Mouse (Mus musculus) MEL-GATA-1-ER (cell line): Measurements from ENCODE around the gene Srsf10.

Experiments used
- DNase-seq: peaks from one replicate; pipeline ENCODE4 v3.0.0-alpha.2; 2012; ENCODE audit warnings: low read depth; ENCODE audit errors: extremely low read depth

Srsf10 gene

DNA sequence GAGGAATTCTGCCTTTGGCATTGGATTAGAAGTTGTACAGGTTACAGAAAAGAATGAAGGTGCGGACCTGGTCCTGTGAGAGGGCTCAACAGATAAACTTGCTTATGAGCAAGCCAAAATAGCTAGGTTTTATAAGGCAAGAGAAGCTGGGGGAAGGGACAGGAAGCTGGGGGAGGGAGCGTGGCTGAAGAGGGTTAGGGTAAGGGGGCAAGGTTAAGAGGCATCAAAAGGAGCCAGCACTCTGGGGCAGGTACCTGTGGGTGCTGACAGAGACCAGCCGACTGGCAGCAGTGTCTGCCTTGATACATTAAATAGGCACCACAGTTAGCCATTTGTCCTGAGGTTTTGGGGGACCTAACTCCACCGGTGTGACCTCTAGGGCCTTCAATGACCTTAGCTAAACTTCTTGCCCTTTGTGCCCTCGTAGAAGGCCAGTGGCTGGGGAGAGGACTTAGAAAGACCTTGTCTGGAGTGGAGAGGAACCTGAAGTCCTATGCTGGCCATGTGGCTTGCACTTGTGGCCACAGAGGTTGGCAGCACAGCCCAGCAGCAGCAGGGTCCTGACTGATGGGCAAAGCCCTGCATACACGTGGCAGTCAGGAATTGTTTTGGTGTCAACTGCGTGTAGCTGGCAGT is 28.5 kb downstream of the Srsf10 start:
- DNase-seq = no peak

DNA sequence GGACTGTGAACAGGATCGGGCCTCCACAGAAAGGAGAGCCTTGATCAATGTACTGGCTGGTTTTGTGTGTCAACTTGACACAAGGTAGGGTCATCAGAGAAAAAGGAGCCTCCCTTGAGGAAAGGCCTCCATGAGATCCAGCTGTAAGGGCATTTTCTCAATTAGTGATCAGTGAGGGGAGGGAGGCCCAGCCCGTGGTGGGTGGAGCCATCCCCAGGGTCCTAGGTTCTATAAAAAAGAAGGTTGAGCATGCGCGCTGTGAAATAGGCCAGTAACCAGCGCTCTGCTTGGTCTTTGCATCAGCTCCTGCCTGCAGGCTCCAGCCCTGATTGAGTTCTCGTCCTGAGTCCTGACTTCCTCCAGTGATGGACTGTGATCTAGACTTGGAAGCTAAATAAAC is 29.0 kb downstream of the Srsf10 start:
- no peak for DNase-seq

DNA sequence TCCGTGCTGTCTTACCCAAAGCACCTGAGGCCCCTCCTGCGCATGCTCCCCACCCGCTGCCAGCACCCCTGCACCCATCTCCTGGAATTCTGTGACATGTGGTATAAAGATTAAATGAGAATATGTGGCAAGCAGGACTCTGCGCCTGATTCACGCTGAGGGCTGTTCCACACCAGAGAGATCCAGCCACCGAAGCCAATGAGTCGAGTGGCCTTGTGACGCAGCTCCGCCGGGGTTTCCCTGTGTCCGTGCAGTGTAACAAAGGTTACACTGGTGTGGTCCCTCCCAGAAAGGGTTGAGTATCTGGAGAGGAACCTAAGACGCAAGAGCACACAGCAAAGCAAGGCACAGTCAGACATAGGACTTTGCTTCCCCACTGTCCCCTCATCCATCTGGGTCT is 30.1 kb downstream of the Srsf10 start:
- no peak for DNase-seq

DNA sequence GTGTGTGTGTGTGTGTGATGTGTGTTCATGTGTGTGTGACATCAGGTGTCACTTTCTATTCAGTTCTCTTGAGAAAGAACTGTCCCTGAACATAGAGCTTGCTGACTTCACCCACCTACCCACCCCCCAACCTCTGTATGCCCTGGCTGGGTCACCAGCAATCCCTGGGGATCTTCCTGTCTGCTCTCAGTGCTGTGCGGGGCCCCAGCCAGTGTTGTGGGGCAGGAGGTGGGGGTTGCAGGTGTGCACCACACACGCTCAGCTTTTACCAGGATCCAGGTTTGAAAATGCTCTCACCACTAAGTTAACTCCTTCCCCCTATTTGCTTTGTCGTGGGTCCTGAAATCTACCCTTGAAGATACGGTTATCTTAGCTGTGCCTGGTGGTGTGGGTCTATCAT is 30.6 kb downstream of the Srsf10 start:
- DNase-seq = no peak

DNA sequence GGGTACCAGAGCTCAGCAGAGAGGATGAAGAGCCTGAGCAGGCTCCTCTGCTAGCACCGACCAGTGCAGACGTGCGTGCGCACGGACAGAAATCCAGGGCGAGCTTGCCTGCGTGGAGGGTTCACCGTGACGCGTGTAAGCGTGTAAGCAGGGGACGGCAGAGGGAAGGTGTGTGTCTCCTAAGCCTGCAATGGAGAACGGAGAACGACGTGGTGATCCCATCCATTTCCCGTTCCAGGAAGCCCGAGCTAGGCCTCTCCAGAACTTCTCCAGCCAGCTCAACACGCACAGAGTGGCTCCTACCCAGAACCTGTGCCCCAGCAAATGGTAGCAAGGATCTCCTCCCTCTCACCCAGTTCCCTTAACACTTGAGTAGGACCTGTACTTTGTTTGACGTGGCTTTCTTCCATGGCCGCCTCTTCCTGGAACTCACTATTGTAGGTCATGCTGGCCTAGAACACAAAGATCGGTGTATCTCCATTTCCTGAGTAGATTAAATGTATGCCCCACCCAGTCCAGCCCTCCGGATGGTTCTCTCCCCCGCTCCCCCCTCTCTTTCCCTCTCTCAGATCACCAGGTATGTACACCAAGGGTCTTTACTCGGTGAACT is 33.0 kb downstream of the Srsf10 start:
- DNase-seq = no peak

DNA sequence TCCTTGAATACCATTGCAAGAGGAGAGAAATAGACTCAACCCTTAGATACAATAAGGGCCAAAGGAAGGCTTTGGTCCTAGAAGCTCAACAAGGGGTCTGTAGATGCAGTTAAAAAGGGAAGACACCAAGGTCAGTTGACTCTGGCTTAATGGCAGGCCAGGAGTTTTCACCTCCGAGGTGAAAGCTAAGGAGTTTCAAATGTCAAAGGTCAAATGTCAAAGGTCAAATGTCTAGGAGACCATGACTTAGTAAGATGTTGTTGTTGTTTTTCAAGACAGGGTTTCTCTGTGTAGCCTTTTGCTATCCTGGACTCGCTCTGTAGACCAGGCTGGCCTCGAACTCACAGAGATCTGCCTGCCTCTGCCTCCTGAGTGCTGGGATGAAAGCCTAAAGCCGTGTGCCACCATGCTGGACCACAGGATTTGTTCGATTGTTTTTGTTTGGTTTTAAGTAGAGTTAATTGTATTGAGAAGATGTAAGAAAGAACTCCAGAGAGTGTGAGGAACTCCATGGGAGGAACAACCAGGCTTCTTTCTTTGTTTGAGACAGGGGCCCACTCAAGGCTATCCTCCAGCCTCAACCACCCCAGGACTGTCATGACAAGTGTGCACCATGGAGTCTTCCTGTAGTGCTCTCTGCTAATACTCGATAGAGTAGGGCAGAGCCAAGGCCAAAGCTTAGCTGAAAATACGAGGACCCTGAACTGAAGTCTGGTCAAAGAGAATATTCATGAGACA is 33.8 kb downstream of the Srsf10 start:
- no peak for DNase-seq

DNA sequence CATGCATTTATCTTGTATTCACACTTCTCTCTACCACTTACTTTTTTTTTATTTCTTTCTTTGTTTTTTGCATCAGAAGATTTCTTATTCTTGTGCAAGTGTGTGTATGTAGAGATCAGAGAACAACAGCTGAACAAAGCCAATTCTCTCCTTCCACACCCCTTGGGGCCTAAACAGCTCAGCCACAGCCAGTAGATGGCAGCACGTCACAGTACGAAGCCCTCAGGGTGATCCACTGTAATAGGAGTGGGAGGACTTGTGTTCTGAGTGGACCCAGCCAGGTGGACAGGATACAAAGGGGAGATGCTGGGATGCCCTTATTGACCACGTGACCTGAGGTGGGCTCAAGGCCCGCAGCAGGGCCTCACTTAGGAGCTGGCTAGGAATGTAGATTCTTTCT is 34.3 kb downstream of the Srsf10 start:
- DNase-seq = no peak

DNA sequence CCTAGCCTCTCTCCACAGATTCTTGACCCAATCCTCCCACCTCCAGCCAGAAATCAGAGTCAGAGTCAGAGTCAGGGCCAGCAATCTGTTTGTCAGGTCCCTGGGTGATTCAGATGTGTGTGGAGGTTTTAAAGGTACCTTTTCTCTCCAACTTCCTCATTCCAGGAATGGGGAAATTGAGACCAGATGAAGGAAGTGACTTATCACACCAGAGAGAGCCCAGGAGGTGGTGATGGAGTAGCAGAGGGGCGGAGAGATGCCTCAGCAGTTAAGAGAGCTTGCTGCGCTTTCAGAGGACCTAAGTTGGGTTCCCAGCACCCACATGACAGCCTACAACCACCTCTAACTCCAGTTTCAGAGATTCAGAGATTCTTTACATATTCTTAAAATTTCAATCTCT is 36.0 kb downstream of the Srsf10 start:
- peak; percentile 96 for DNase-seq

DNA sequence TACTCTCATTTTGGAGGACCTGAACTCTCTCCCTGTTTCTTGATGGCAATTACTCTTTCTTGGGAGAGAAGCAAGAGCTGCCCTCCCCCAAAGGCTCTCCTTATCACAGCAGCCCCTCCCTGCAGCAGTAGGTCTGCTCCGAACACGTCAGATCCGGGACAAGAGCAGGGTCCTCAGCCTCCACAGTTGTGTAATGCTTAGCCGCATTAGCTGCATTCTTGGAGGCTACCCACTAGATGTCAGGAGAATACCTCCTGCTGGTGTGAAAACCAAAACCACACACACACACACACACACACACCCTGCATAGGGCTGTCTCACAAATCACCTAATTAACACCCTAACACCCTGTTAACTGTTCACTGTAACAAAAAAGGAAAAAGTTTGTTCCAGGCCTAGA is 37.3 kb downstream of the Srsf10 start:
- no peak for DNase-seq

DNA sequence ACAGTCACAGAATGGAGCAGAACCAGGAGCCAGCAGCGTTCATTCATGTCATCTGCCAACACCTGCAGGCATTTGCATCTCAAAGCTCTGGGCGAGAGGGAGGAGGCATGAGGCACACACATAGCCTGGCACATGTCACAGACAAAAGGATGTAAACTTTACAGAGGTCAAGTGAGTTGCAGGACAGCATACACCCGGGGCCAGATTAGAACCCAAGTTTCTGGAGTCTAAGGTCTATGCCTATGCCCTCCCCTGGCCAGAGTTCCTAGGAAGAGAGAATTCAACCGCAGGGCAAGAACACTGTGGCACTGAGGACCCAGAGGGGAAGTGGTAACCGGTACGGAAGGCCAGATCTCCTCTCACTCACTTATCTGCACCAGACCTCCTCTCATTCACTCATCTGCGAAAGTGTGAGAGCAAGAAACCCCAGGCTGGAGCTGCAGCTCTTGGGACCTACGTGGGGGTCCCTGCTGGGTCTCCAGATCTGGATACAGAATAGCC is 39.6 kb downstream of the Srsf10 start, which contains the start of gene Cnr2:
TSS of gene Cnr2 (plus strand) at position 324 of the 501 bp plus-strand sequence.
- DNase-seq = peak; percentile 78

DNA sequence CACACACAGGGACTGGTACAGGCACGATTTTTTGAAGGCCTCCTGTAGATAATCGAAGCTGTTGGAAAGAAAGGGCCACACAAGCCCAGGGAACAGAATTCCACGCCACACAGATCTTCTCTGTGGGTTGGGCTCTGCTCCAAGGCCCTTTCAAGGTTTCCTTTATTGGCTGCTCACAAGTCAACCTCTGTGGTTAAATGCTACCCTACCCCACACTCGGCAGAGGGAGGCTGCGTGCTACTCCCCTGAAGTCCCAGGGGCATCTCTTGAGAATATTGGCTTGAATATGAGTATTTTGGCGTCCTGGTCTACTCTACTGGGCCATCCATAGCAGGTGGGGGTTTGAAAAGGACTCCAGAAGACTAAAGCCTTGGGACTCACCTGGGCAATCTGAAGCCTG is 40.6 kb downstream of the Srsf10 start:
- no peak for DNase-seq

DNA sequence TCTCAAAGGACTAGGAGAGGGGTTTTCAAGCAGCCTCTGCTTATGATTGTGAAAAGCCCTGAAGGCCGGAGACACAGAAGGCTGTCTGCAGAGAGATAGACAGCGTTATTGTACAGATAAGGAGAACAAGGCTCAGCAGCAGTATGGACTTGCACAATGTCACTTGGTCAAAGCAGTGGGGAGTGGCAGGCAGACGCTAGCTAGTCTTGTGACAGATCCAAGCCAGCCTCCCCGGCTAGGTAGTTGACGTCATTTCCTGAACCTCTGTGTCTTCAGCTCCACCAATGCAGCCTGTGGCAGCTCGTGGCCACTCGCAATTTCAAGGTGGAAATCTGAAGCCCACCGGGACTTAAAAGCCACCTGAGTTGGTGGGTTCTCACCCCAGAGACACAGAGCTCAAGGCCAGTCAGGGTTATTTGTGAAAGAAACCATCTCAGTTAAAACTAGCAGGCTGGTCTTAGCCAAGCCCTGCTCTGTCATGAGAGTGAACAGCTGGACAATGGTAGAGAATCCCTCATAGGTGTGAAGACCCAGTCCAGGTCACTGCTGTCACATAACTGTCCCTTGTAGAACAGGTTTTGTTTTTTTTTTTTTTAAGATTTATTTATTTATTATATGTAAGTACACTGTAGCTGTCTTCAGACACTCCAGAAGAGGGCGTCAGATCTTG is 43.0 kb downstream of the Srsf10 start:
- peak; percentile 94 for DNase-seq

DNA sequence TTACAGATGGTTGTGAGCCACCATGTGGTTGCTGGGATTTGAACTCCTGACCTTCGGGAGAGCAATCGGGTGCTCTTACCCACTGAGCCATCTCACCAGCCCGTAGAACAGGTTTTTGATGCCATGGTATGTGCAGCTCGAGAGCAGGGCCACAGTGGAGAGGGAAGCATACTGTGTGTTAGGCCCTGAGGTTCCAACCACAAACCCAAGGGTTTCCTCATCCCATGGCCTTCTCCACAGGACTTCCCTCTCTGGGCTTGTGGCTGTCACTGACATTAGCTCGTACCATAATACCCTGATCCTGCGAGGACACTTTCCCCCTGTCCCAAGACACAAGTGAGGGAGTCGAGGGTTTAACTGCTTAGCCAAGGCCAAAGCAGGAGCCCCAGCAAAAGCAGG is 43.5 kb downstream of the Srsf10 start:
- no peak for DNase-seq

DNA sequence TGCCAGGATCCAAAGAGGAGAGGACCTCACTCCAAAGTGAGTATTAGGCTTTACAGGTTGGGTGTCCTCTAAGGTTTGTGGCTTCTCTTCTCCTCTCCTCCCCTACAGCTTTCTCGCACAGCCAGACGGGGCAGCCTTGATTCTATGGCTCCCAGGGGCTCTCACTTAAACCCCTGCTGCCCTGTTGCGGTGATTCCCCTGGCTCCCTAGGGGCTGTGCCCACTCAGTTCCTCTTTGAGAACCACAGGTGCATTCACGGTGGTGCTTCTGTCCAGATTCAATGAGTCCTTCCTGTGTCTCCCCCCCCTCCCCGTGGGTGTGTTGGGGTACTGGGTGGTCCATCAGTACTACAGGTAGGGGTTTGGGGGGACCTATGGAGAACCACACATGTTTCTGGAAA is 44.5 kb downstream of the Srsf10 start:
- no peak for DNase-seq

DNA sequence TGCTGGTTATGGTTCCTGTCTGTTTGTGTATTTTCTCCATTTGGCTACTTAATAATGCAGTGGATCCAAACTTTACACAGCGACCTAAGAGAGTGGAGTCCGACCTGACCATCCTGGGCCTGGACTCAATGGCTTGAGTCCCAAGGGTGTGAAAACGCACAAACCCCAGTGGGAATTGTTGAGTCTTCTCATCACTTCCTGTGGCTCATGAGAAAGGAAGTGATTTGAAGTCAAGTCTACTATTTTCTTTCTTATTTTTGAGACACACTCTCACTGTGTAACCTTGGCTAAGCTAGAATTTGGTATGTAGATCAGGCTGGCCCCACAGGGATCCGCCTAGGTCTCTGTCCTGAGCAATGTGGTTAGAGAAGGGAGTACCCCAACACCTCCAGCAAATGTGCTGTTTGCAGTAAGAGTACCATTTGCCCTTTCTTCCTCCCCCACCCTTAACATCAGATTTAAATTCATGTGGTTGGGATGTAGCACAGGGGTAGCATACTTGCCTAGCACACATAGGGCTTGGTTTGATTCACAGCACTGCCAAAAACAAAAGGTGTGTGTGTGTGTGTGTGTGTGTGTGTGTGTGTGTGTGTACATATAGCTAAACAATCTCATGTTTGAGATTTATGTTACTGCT is 47.2 kb downstream of the Srsf10 start:
- DNase-seq = no peak

DNA sequence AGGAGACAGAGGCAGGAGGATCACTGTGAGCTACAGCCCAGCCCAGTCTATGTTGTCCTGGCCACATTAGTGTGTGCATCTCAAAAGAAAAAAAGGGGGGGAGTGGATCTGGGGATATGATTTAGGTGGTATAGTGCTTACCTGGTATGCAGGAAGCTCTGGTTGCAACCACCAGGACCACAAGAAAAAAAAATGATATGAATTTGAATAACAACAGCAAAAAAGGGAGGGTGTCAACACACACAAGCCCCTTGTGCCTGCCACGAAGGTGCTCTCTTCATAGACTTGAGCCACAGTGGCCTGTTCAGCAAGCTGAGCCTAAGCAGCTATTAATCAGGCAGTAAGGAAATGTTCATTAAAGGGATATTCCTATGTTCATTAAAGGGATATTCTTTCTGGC is 49.3 kb downstream of the Srsf10 start:
- no peak for DNase-seq

DNA sequence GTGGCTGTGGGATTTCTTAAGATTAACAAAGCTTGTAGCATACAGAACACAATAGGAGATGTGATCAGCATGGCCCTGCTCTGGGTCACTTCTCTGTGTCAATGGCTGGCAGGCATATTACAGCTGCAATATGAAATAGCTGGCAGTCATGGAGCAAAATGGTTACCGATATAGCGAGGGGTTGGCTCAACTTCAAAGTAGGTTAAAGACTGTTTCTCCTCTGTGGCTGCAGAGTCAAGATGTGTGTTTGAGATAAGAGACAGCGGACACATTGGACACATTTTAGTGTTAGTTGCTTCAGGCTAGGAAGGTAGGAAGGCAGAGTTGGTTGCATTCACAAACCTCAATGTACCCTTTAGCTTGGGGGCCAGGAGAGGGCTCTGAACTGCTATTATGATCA is 51.1 kb downstream of the Srsf10 start:
- peak; percentile 66 for DNase-seq

DNA sequence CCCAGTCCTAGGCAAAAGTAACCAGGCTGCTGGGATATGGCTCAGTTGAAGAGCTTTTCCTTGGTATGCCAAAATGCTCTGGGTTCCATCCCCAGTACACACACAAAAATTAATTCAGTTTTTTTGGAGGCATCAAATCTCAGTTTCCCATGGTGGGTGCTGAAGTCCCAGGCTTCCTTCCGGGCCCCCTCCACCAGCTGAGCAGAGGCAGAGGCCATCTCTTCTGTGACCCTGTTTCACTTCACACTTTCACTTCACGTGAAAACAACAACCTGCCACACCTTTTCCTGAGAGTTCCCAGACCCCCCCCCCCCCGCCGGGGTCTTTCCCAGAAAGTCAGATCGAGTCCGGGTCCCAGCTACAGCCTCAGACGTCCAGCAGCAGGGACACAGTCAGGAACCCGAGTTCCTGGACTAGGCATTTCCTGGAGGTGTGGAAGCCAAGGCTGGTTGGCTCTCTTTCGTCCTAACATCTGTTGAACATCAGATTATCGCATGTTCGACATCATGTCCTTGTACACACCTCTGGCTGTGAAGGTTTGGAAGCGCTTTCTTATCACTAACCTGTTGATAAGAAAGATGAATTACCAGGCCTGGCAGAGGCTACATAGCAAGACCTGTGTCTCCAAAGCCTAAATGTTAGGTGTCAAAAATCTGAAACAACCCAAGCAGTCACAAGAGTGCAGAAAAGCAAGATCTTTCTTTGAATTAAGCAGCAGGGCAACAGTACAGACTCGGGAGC is 53.9 kb downstream of the Srsf10 start:
- no peak for DNase-seq

DNA sequence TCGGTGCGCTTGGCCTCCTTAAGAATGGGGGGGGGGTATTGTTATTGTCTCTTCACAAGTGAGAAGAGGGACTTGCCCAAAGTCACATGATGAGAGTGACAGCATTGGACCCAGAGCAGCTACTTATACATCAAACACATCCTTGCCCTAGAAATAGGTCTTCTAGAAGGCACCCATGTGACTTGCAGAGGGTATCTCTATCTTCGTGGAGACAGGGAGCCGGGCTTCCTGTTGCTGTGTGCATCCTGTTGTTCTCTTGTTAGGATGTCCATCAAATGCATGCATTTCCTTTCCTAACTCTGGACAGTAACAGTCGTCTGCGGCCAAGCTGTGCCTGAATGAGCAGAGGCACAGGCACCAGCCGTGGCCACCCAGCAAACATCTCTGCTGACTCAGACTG is 56.0 kb downstream of the Srsf10 start:
- DNase-seq = no peak

DNA sequence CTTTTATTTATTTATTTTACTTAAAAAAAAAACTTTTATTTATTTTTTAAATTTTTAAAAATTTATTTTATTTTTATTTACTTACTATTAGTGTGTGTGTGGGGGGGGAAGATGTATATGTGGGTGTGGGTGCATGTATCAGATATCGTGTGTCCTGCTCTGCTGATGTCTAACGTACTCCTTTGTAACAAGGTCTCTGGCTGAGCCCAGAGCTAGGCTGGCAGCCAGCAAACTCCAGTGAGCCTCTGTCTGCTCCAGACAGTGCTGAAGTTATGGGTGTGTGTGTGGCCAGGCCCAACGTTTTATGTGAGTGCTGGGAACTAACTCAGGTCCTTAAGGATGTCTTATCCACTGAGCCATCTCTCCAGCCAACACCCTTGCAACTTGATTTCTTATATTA is 56.6 kb downstream of the Srsf10 start:
- no peak for DNase-seq

DNA sequence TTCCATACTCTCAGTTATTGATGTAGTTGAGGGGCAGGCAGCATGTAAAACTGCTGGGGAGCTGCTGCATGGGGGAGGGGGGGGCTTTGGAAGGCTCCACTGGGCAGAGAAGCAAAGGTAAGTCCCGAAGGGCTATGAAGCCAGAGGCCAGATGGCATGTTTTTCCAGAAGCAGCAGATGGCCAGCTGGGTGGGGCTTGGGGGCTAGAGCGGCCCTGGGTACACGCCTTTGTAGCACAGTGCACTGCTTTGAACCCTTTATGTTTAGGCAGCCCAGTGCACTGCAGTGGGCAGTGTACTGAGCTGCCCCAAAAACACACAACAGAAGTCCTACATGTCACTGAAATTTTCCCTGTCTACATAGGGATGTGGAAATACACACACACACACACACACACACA is 57.3 kb downstream of the Srsf10 start:
- DNase-seq = no peak
